ENCODE assay signal across 28 mouse cellular contexts in the genomic region with DNA sequence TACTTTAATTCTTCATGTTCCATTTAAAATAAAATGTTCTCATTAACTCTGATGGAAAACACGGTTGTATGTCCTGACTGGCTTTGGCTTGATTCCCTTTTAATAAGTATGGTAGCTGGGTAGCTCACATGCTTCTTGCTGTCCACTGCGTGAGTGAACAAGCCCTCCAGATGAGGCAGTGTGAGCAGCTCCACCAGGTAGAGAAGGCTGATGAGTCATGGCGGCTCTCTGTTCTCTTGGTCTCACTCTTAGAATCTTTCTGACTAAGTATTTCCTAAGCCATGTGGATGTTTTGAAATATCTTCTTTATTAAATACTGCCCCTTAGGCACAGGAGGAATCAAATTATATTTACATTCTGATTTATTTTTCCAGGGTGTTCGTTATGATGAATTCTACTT.
"Had no signal": no experiment of that assay in that cellular context is flagged by ENCODE, and none has a peak within 500 bp of the region (broad histone marks: within the 10 kb centered on the region; RNA-seq: fewer than 3 reads in every experiment).

No protein-coding gene starts in this region.

- DNase-seq: left cerebral cortex, postnatal 4 days; liver; liver, embryonic 13.5 days; liver, postnatal 0 days; lung, adult 18-20 months; lung, adult 2 months; lung, embryonic 14.5 days; lung, postnatal 10 days; lung, postnatal 14 days; lung, postnatal 36 days; lung, postnatal 4 days; midbrain, embryonic 14.5 days had no signal

- H3K27ac ChIP-seq: limb, embryonic 10.5 days; limb, embryonic 12.5 days; limb, embryonic 13.5 days; limb, embryonic 15.5 days; liver, embryonic 12.5 days; liver, embryonic 13.5 days; liver, embryonic 14.5 days; liver, embryonic 15.5 days; lung, embryonic 15.5 days; macrophage; midbrain, embryonic 10.5 days; midbrain, embryonic 12.5 days; midbrain, embryonic 13.5 days; midbrain, embryonic 15.5 days; neural tube, embryonic 12.5 days had no signal

- H3K4me3 ChIP-seq: limb, embryonic 10.5 days; limb, embryonic 12.5 days; limb, embryonic 13.5 days; limb, embryonic 15.5 days; liver, embryonic 12.5 days; liver, embryonic 13.5 days; liver, embryonic 15.5 days; lung, embryonic 15.5 days; megakaryocyte, embryonic 14.5 days; midbrain, embryonic 10.5 days; midbrain, embryonic 12.5 days; midbrain, embryonic 13.5 days; midbrain, embryonic 15.5 days; myocyte; neural tube, embryonic 12.5 days had no signal
